ENCODE assay signal across 9 mouse cellular contexts in genomic region chr10:122803906-122804305, GRCm38 (mm10).
DNase-seq lines count a peak whose midpoint lies in the region; ATAC-seq and TF ChIP-seq lines count a peak whose summit lies in the region.
"Had no signal": no experiment of that assay in that cellular context is flagged by ENCODE, and none has a peak within 500 bp of the region (broad histone marks: within the 10 kb centered on the region; RNA-seq: fewer than 3 reads in every experiment).

No protein-coding gene starts in this region.

- no peaks in the 10 kb centered on the region; the same call in 1 of the 2 replicates for H3K27me3 ChIP-seq in G1E (ENCODE audit: insufficient read depth, low read length)
- H3K27me3 ChIP-seq: liver, embryonic 15.5 days had no signal

- H3K9me3 ChIP-seq in G1E (replicated peaks), result peaks cover 5% of the 10 kb centered on the region; the same call in 1 of the 2 replicates
- H3K9me3 ChIP-seq: liver, embryonic 15.5 days had no signal

- ATAC-seq in G1E (ENCODE audit: extremely low read depth, insufficient number of reproducible peaks, low FRiP score, poor library complexity, severe bottlenecking), result no peak; the same call in 1 of the 2 replicates

- peak; percentile 68 to 80 for DNase-seq in cerebellum, adult 18-20 months
- DNase-seq in cerebellum, adult 11-12 months, result no peak
- peak; percentile 48 for DNase-seq in G1E (ENCODE audit: low spot score)
- DNase-seq in cerebellum, adult 9-10 months, result peak; percentile 70
- DNase-seq in gastrocnemius, postnatal 10 days, result peak; percentile 84
- DNase-seq in large intestine, adult 2 months (ENCODE audit: low read depth, low spot score), result peak; percentile 28
- peak; percentile 84 for DNase-seq in lung, postnatal 36 days
- peak; percentile 65 to 84 for DNase-seq in spleen, postnatal 10 days (ENCODE audit: low spot score in 2 of 2)

- peaks cover 4% of the 10 kb centered on the region for H3K4me1 ChIP-seq in G1E (ENCODE audit: insufficient read depth, low read depth, low read length)

- H3K36me3 ChIP-seq in G1E (replicated peaks), result no peaks in the 10 kb centered on the region
- H3K36me3 ChIP-seq: liver, embryonic 15.5 days had no signal

- WGBS in large intestine, adult 2 months, result 6% methylated on average over 7 of the region's 7 CpGs

- peak; percentile 50 for TF ChIP-seq CTCF in G1E (IDR thresholded peaks at IDR 0.05; ENCODE audit: low read depth, low read length)

- H3K4me3 ChIP-seq in G1E (ENCODE audit: low read depth, low read length), result no peak overlapping the region
- H3K4me3 ChIP-seq: liver, embryonic 15.5 days had no signal
